ENCODE assay signal across 8 mouse cellular contexts in genomic region chr16:92057456-92057851, GRCm38 (mm10). TPM values are rescaled to one million over a fixed set of nuclear protein-coding genes. Genes with fewer than 3 reads are reported as not detected.
DNase-seq lines count a peak whose midpoint lies in the region; ATAC-seq and TF ChIP-seq lines count a peak whose summit lies in the region.

No protein-coding gene starts in this region.

- H3K4me3 ChIP-seq in heart, embryonic 12.5 days, result peak overlapping the region; percentile 85
- peak overlapping the region; percentile 61 to 92 (median 76) for H3K4me3 ChIP-seq in CH12.LX (replicated peaks in 1 of 3; ENCODE audit: low read depth in 2 of 3, low read length in 2 of 3, poor library complexity in 1 of 3)
- H3K4me3 ChIP-seq in embryonic fibroblast, embryonic 13.5 days (ENCODE audit: insufficient read depth, low read length), result peak overlapping the region; percentile 57
- peak overlapping the region; percentile 87 for H3K4me3 ChIP-seq in limb, embryonic 11.5 days (ENCODE audit: low read depth, low read length)
- peak overlapping the region; percentile 89 for H3K4me3 ChIP-seq in stomach, embryonic 15.5 days (replicated peaks)

- peak; percentile 51 for ATAC-seq in heart, embryonic 12.5 days (ENCODE audit: insufficient number of reproducible peaks, low FRiP score)
- ATAC-seq in limb, embryonic 11.5 days (ENCODE audit: insufficient number of reproducible peaks, low FRiP score, low TSS enrichment, low read depth), result peak; percentile 44; the same call in 1 of the 2 replicates
- ATAC-seq in stomach, embryonic 15.5 days (ENCODE audit: insufficient read depth, low FRiP score, low read depth), result peak; percentile 28; the same call in 1 of the 2 replicates

- TF ChIP-seq EP300 in CH12.LX (IDR thresholded peaks at IDR 0.05; ENCODE audit: low read length), result no peak

- dilution Hi-C loops in CH12.LX (cut with MboI; ENCODE audit: extremely low pct_ligation_motif_present, extremely low pct_unique_long_range_greater_than_20kb, low sequenced_read_pairs), result no loop called here

- no peak for TF ChIP-seq POLR2A in CH12.LX (IDR thresholded peaks at IDR 0.05; ENCODE audit: low read depth, low read length)
- TF ChIP-seq POLR2A in embryonic fibroblast, embryonic 13.5 days (IDR thresholded peaks at IDR 0.05; ENCODE audit: low read depth, low read length), result no peak

- DNase-seq in heart, postnatal 4 days, result no peak
- no peak for DNase-seq in CH12.LX (ENCODE audit: extremely low read depth)
- no peak for DNase-seq in limb, embryonic 11.5 days (ENCODE audit: low spot score)
- DNase-seq in thymus, postnatal 0 days (ENCODE audit: low spot score), result no peak
- no peak for DNase-seq in testis, postnatal 14 days (ENCODE audit: low spot score)

- H3K36me3 ChIP-seq in heart, embryonic 12.5 days, result peaks cover 14% of the 10 kb centered on the region
- peaks cover 0 to 33% of the 10 kb centered on the region in 2 experiments for H3K36me3 ChIP-seq in CH12.LX (replicated peaks in 1 of 2; ENCODE audit: control insufficient read depth in 1 of 2, insufficient read depth in 1 of 2, low read length in 1 of 2)
- peaks cover 3% of the 10 kb centered on the region; the same call in 1 of the 2 replicates for H3K36me3 ChIP-seq in limb, embryonic 11.5 days (ENCODE audit: control insufficient read depth, insufficient read depth, low read length)
- H3K36me3 ChIP-seq in stomach, embryonic 15.5 days, result peaks cover 6% of the 10 kb centered on the region; the same call in 1 of the 2 replicates

- H3K9me3 ChIP-seq in heart, embryonic 12.5 days (replicated peaks), result peaks cover 11% of the 10 kb centered on the region
- H3K9me3 ChIP-seq in CH12.LX (replicated peaks; ENCODE audit: low read length), result peaks cover 15% of the 10 kb centered on the region
- H3K9me3 ChIP-seq in limb, embryonic 11.5 days (ENCODE audit: control insufficient read depth, low read length), result no peaks in the 10 kb centered on the region; the same call in 1 of the 2 replicates
- no peaks in the 10 kb centered on the region for H3K9me3 ChIP-seq in stomach, embryonic 15.5 days

- 2% methylated on average over 11 of the region's 11 CpGs for WGBS in heart, embryonic 12.5 days
- WGBS in limb, embryonic 11.5 days, result 11% methylated on average over 11 of the region's 11 CpGs
- 3% methylated on average over 11 of the region's 11 CpGs for whole genome bisulfite sequencing in stomach, embryonic 15.5 days

- peak overlapping the region; percentile 95 for H3K9ac ChIP-seq in heart, embryonic 12.5 days
- peak overlapping the region; percentile 81 for H3K9ac ChIP-seq in CH12.LX (ENCODE audit: insufficient read depth, low read depth)
- peak overlapping the region; percentile 70 for H3K9ac ChIP-seq in limb, embryonic 11.5 days (ENCODE audit: low read length)
- peak overlapping the region; percentile 92 for H3K9ac ChIP-seq in stomach, embryonic 15.5 days

- in situ Hi-C loops in CH12.LX (cut with MboI; ENCODE audit: low pct_ligation_motif_present, low pct_unique_long_range_greater_than_20kb, low sequenced_read_pairs), result no loop called here

- H3K27me3 ChIP-seq in heart, embryonic 12.5 days (replicated peaks), result no peaks in the 10 kb centered on the region
- peaks cover under 1% of the 10 kb centered on the region for H3K27me3 ChIP-seq in CH12.LX (replicated peaks)
- H3K27me3 ChIP-seq in limb, embryonic 11.5 days (ENCODE audit: control insufficient read depth, insufficient read depth, low read length), result no peaks in the 10 kb centered on the region
- H3K27me3 ChIP-seq in stomach, embryonic 15.5 days (replicated peaks), result no peaks in the 10 kb centered on the region

- H3K79me2 ChIP-seq in CH12.LX (replicated peaks; ENCODE audit: control insufficient read depth, extremely low read depth, insufficient read depth, poor library complexity, severe bottlenecking), result 0 out of 2 replicates have a peak, but pooled peaks cover 3% of the 10 kb centered on the region

- peak overlapping the region; percentile 78 for H3K27ac ChIP-seq in heart, embryonic 12.5 days (ENCODE audit: poor library complexity, severe bottlenecking)
- H3K27ac ChIP-seq in CH12.LX (ENCODE audit: insufficient read depth, low read depth), result no peak overlapping the region
- no peak overlapping the region for H3K27ac ChIP-seq in embryonic fibroblast, embryonic 13.5 days (ENCODE audit: insufficient read depth, low read length)
- peak overlapping the region; percentile 56; the same call in 1 of the 2 replicates for H3K27ac ChIP-seq in limb, embryonic 11.5 days (replicated peaks; ENCODE audit: low read depth, low read length)
- peak overlapping the region; percentile 89 for H3K27ac ChIP-seq in stomach, embryonic 15.5 days

- no peak for TF ChIP-seq RAD21 in CH12.LX (IDR thresholded peaks at IDR 0.05; ENCODE audit: low read depth, low read length)

- peak overlapping the region; percentile 94 for H3K4me2 ChIP-seq in heart, embryonic 12.5 days
- peak overlapping the region; percentile 77 for H3K4me2 ChIP-seq in CH12.LX (ENCODE audit: insufficient read depth, low read depth, poor library complexity, severe bottlenecking)
- peak overlapping the region; percentile 86 for H3K4me2 ChIP-seq in limb, embryonic 11.5 days (ENCODE audit: low read depth, severe bottlenecking)
- H3K4me2 ChIP-seq in stomach, embryonic 15.5 days, result peak overlapping the region; percentile 87

- TF ChIP-seq CTCF in CH12.LX (conservative IDR thresholded peaks at IDR 0.05 in 1 of 2, IDR thresholded peaks at IDR 0.05 in 1 of 2; ENCODE audit: low read depth in 2 of 2, low read length in 2 of 2), result no peak
- no peak for TF ChIP-seq CTCF in embryonic fibroblast, embryonic 13.5 days (IDR thresholded peaks at IDR 0.05; ENCODE audit: borderline replicate concordance, insufficient read depth, low read length)

- peaks cover 25% of the 10 kb centered on the region for H3K4me1 ChIP-seq in heart, embryonic 12.5 days (replicated peaks)
- peaks cover 6 to 36% of the 10 kb centered on the region in 2 experiments for H3K4me1 ChIP-seq in CH12.LX (ENCODE audit: control insufficient read depth in 1 of 2, insufficient read depth in 2 of 2)
- no peaks in the 10 kb centered on the region for H3K4me1 ChIP-seq in embryonic fibroblast, embryonic 13.5 days (ENCODE audit: control insufficient read depth, insufficient read depth, low read length)
- H3K4me1 ChIP-seq in limb, embryonic 11.5 days (ENCODE audit: control insufficient read depth, insufficient read depth, low read length), result peaks cover 6% of the 10 kb centered on the region; the same call in 1 of the 2 replicates
- H3K4me1 ChIP-seq in stomach, embryonic 15.5 days, result 0 out of 2 replicates have a peak, but pooled peaks cover 11% of the 10 kb centered on the region

TF ChIP-seq in CH12.LX, 34 proteins besides CTCF, POLR2A, EP300 and RAD21:
- TF ChIP-seq MXI1 (IDR thresholded peaks at IDR 0.05; ENCODE audit: low read depth, low read length) (no peak), NELFE (IDR thresholded peaks at IDR 0.05; ENCODE audit: low read depth, low read length) (no peak), KAT2A (IDR thresholded peaks at IDR 0.05; ENCODE audit: insufficient replicate concordance, low read length) (no peak), RCOR1 (conservative IDR thresholded peaks at IDR 0.05; ENCODE audit: low read depth, low read length) (no peak), NRF1 (IDR thresholded peaks at IDR 0.05; ENCODE audit: low read depth, low read length) (no peak), JUN (IDR thresholded peaks at IDR 0.05; ENCODE audit: insufficient read depth, low read depth, low read length) (no peak), MYC (IDR thresholded peaks at IDR 0.05; ENCODE audit: low read depth, low read length) (no peak)
TF ChIP-seq in CH12.LX: peak in this region for 0.

RNA-seq across cellular contexts. Expression of gene Mrps6, which starts 0.6 kb away (rescaled TPM):
- polyA plus RNA-seq in heart, embryonic 12.5 days (2016; fragmentation: Nextera tagmentation; extraction: Ambion mirVana), result 112 and 118 TPM in 2 replicates
- 10 to 100 TPM; 53.8 to 54.7 TPM for total RNA-seq in heart, postnatal 4 days (2021)
- total RNA-seq in CH12.LX (2012; rRNA removed) (28.4 and 35.9 TPM in 2 replicates), CH12.LX (2014; rRNA removed) (39.7 and 43.0 TPM in 2 replicates)
- polyA plus RNA-seq in CH12.LX (2012; ENCODE audit: insufficient read length, low read depth), result 93.4 and 110 TPM in 2 replicates
- 75.3 and 105 TPM in 2 replicates for polyA plus RNA-seq in embryonic fibroblast, embryonic 13.5 days (2011; ENCODE audit: insufficient read length, low read depth, missing spikeins)
- polyA plus RNA-seq in limb, embryonic 11.5 days (2014; fragmentation: Nextera tagmentation; extraction: Ambion mirVana), result 94.2 and 100.0 TPM in 2 replicates
- polyA plus RNA-seq in stomach, embryonic 15.5 days (2015; fragmentation: Nextera tagmentation; extraction: Ambion mirVana), result 87.9 and 94.9 TPM in 2 replicates
- polyA plus RNA-seq in thymus, postnatal 0 days (2015; fragmentation: Nextera tagmentation; extraction: Ambion mirVana), result 119 and 133 TPM in 2 replicates

RNA-seq across cellular contexts. Expression of gene Gm49711, which starts 0.7 kb away (rescaled TPM):
- 0.15 TPM in 1 of 2 replicates, not detected in the other for polyA plus RNA-seq in heart, embryonic 12.5 days (2016; fragmentation: Nextera tagmentation; extraction: Ambion mirVana)
- total RNA-seq in heart, postnatal 4 days (2021), result not detected
- total RNA-seq in CH12.LX (2012; rRNA removed) (not detected in 2 replicates), CH12.LX (2014; rRNA removed) (not detected in 2 replicates)
- not detected in 2 replicates for polyA plus RNA-seq in CH12.LX (2012; ENCODE audit: insufficient read length, low read depth)
- polyA plus RNA-seq in embryonic fibroblast, embryonic 13.5 days (2011; ENCODE audit: insufficient read length, low read depth, missing spikeins), result not detected in 2 replicates
- polyA plus RNA-seq in limb, embryonic 11.5 days (2014; fragmentation: Nextera tagmentation; extraction: Ambion mirVana), result not detected in 2 replicates
- not detected in 2 replicates for polyA plus RNA-seq in stomach, embryonic 15.5 days (2015; fragmentation: Nextera tagmentation; extraction: Ambion mirVana)
- not detected in 2 replicates for polyA plus RNA-seq in thymus, postnatal 0 days (2015; fragmentation: Nextera tagmentation; extraction: Ambion mirVana)

RNA-seq across cellular contexts. Expression of gene Slc5a3, which starts 0.7 kb away (rescaled TPM):
- polyA plus RNA-seq in heart, embryonic 12.5 days (2016; fragmentation: Nextera tagmentation; extraction: Ambion mirVana), result 5.9 and 6.4 TPM in 2 replicates
- 1 to 10 TPM; 6.8 to 7.9 TPM for total RNA-seq in heart, postnatal 4 days (2021)
- total RNA-seq in CH12.LX (2012; rRNA removed) (3.9 and 4.1 TPM in 2 replicates), CH12.LX (2014; rRNA removed) (2.2 and 2.3 TPM in 2 replicates)
- 1.1 and 1.7 TPM in 2 replicates for polyA plus RNA-seq in CH12.LX (2012; ENCODE audit: insufficient read length, low read depth)
- 19.6 and 27.3 TPM in 2 replicates for polyA plus RNA-seq in embryonic fibroblast, embryonic 13.5 days (2011; ENCODE audit: insufficient read length, low read depth, missing spikeins)
- 9.5 and 10.0 TPM in 2 replicates for polyA plus RNA-seq in limb, embryonic 11.5 days (2014; fragmentation: Nextera tagmentation; extraction: Ambion mirVana)
- 4.7 and 4.8 TPM in 2 replicates for polyA plus RNA-seq in stomach, embryonic 15.5 days (2015; fragmentation: Nextera tagmentation; extraction: Ambion mirVana)
- polyA plus RNA-seq in thymus, postnatal 0 days (2015; fragmentation: Nextera tagmentation; extraction: Ambion mirVana), result 1.5 and 2.4 TPM in 2 replicates

Comparison
In these comparisons a context has a peak if more than half of its experiments do, and no peak if none do; other contexts are left out.
1. H3K27ac ChIP-seq: peak in heart, embryonic 12.5 days (single experiment), limb, embryonic 11.5 days (single experiment) and stomach, embryonic 15.5 days (single experiment); none in CH12.LX (single experiment) and embryonic fibroblast, embryonic 13.5 days (single experiment).
2. Peak in every context shown above with its lines, with median percentiles within 50 percentile points of each other: ATAC-seq, H3K4me2 ChIP-seq, H3K4me3 ChIP-seq and H3K9ac ChIP-seq.